Mouse (Mus musculus) intestine, embryonic 15.5 days (tissue): Measurements from ENCODE around the gene Slc35f6. TPM values are rescaled to one million over a fixed set of nuclear protein-coding genes. Genes with fewer than 3 reads are reported as not detected.
A peak's percentile ranks its signal among the peaks of the same experiment; 100 is the strongest.
"Not testable (repeated sequence)": the region's sequence is repeated elsewhere in the genome, so short reads cannot be mapped to it uniquely, and the experiment has no call there.

Source experiments
- ATAC-seq: fragments of 200-750 bp; cut with Nextera tagmentation; 2 replicates; pipeline ENCODE4 v1.8.0; 2017; ENCODE audit warnings: moderate TSS enrichment, moderate library complexity
- H3K27ac ChIP-seq: fragments of 300-500 bp; sonication (generic); 2 replicates; pipeline ENCODE4 v1.5.1; 2015; ENCODE audit warnings: mild to moderate bottlenecking, inconsistent platforms
- H3K27me3 ChIP-seq: fragments of 300-500 bp; sonication (generic); replicated peaks from 2 replicates; pipeline ENCODE4 v1.6.1; 2015; ENCODE audit warnings: inconsistent platforms
- H3K36me3 ChIP-seq: fragments of 300-500 bp; sonication (generic); 2 replicates; pipeline ENCODE4 v1.6.1; 2015; ENCODE audit warnings: inconsistent platforms
- H3K4me1 ChIP-seq: fragments of 300-500 bp; sonication (generic); replicated peaks from 2 replicates; pipeline ENCODE4 v1.6.1; 2015; ENCODE audit warnings: inconsistent platforms
- H3K4me2 ChIP-seq: fragments of 300-500 bp; sonication (generic); replicated peaks from 2 replicates; pipeline ENCODE4 v1.6.1; 2015; ENCODE audit warnings: mild to moderate bottlenecking, inconsistent platforms
- H3K4me3 ChIP-seq: fragments of 300-500 bp; sonication (generic); replicated peaks from 2 replicates; pipeline ENCODE4 v1.5.1; 2015; ENCODE audit warnings: inconsistent platforms
- H3K9ac ChIP-seq: fragments of 300-500 bp; sonication (generic); 2 replicates; pipeline ENCODE4 v1.6.1; 2015; ENCODE audit warnings: inconsistent platforms
- H3K9me3 ChIP-seq: fragments of 300-500 bp; sonication (generic); 2 replicates; pipeline ENCODE4 v1.6.1; 2016; ENCODE audit warnings: inconsistent platforms
- WGBS: fragments of 180-500 bp; shearing (Covaris S2); methylation state at CpG from one replicate; pipeline ENCODE4 v1.1.7; 2015; 5-methylcytosine and 5-hydroxymethylcytosine counted together
- polyA plus RNA-seq: library from polyadenylated mRNA; unstranded; fragments of >200 nt; fragmentation: Nextera tagmentation; extraction: Ambion mirVana; gene quantifications from 2 replicates; pipeline ENCODE4 v1.2.1, GENCODE M21; 2015

Slc35f6 gene
- polyA plus RNA-seq, 1 experiment from 2014 or later: 36.8 TPM

DNA sequence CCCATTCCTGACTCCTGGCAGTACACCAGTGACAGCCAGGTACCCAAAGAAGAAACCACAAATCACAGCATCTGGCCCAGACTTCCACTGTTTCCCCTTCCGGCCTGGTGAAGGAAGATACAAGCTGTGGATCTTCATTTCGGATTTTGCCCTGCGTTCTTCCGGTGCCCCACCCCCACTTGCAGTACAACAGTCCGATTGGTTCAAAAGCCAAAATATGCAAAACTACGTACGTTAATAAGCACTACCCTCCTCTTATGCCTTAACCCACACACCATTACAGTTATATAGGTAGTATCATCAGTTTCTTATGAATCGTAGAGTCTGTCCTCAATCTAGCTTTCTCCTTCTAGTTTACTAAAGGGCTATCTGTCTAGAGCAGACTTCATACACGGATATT lies 17.6 kb downstream of the Slc35f6 start:
- Histone ChIP-seq H3K4me1 (peaks cover 16% of the 10 kb centered on the region), H3K9ac (no peak overlapping the region), H3K36me3 (no peaks in the 10 kb centered on the region), H3K27me3 (no peaks in the 10 kb centered on the region), H3K9me3 (no peaks in the 10 kb centered on the region), H3K4me3 (no peak overlapping the region), H3K27ac (no peak overlapping the region), H3K4me2 (no peak overlapping the region)
- 90% methylated on average over 9 of the region's 9 CpGs for WGBS
- ATAC-seq: no peak

DNA sequence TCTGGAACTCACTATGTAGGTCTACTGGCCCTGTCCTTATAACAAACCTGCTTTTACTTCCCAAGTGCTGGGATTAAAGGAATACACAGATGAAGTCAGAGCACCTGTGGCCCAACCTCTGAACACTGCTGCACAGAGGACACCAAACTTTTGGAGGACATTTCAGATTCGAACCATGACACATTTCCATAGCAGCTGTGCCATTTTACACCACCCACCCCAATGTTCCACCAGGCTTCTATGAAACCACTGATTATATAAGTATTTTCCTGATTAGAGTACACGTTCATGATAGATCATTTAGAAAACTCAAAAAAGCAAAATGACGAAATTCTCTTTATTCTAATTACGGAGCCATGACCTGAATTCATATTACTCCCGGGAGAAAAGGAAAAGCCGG lies 18.2 kb downstream of the Slc35f6 start:
- Histone ChIP-seq H3K9ac (peak overlapping the region; percentile 54), H3K36me3 (no peaks in the 10 kb centered on the region), H3K27me3 (no peaks in the 10 kb centered on the region), H3K4me1 (peaks cover 16% of the 10 kb centered on the region), H3K4me3 (peak overlapping the region; percentile 81), H3K27ac (peak overlapping the region; percentile 67), H3K9me3 (no peaks in the 10 kb centered on the region), H3K4me2 (peak overlapping the region; percentile 59)
- no peak for ATAC-seq
- WGBS: 59% methylated on average over 6 of the region's 6 CpGs

DNA sequence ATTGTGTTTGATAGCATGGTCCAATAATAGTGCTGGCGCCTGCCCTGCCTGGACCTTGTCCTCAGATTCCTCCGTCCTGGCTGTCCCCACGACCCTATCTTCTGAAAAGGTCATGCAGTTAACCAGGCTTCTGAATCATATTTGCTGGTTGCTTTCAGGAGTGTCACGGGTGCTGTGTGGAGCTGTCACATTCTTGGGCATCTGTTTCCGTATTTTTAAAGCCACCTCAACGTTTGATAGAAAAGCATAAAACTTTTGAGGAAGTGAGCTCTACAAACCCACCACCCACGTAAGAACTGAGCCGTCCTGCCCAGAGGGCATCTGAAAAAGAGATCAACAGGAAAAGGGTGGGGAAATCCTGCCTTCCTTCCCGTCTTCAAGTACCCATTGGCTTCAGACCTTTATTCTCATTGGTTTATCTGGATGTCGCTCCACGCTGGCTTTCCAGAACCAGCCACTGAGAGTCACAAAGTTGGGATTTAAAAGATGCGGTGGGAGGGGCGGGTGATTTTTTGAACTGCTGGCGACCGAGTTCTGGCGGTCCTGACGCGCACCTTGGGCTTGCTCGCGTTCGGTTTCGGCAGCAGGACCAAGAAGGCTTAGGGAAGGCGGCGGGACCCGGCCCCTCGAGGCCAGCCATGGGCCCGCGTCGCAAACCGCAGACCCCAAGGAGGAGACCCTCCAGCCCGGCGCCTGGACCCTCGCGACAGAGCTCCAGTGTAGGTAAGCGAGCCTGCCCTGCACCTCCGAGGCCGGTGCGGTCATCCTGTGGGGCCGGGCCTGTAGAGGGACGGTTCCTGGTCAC lies 18.9 kb downstream of the Slc35f6 start, which contains the start of gene Cenpa:
TSS of gene Cenpa (plus strand) at position 387 of the 805 bp plus-strand sequence.
- Histone ChIP-seq H3K27me3 (no peaks in the 10 kb centered on the region), H3K4me1 (peaks cover 16% of the 10 kb centered on the region), H3K9ac (peak within 1 kb of the TSS; percentile 82), H3K4me2 (peak within 1 kb of the TSS; percentile 67), H3K27ac (peak within 1 kb of the TSS; percentile 81), H3K4me3 (peak within 1 kb of the TSS; percentile 81), H3K9me3 (no peaks in the 10 kb centered on the region), H3K36me3 (0 out of 2 replicates have a peak, but pooled peaks cover under 1% of the 10 kb centered on the region)
- under 1% methylated on average over 40 of the region's 40 CpGs for WGBS
- peak; percentile 97 for ATAC-seq

DNA sequence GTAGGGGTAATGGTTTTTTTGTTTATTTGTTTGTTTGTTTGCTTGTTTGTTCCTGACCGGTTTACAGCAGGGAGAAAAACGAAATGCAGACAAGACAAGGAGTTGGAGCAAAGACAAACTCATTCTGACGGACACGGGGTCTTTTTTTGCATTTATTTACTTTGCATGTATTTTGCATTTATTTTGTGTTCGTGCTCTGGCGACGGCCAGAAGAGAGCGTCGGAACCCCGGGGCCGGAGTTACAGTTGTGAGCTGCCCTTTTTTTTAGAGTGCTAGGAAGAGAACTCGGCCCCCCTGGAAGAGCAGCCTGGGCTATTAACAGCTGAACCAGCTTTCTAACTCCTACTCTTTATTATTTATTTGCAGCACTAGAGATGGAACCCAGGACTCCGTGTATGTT lies 19.5 kb downstream of the Slc35f6 start:
- Histone ChIP-seq H3K9ac (peak overlapping the region; percentile 82), H3K4me2 (peak overlapping the region; percentile 67), H3K27me3 (no peaks in the 10 kb centered on the region), H3K36me3 (peaks cover 4% of the 10 kb centered on the region), H3K9me3 (no peaks in the 10 kb centered on the region), H3K4me3 (peak overlapping the region; percentile 81), H3K27ac (peak overlapping the region; percentile 81), H3K4me1 (peaks cover 16% of the 10 kb centered on the region)
- ATAC-seq: no peak; the same call in 1 of the 2 replicates
- under 1% methylated on average over 13 of the region's 13 CpGs for WGBS

DNA sequence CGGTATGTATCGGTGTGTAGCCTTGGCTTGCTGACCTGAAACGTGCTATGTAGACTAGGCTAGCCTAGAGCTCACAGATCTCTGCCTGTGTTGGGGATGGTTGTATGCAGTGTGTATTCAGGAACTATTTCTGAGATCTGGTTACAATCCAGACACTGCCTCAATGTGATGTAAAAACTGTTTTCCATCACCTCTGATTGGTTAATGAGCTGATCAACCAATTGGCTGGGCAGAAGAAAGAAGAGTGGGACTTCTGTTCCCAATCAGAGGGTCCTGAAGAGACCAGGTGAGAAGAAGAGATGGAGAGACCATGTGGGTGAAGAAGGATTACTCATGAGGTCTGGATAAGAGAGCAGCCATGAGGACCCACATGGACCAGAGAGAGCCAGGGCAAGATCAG lies 20.0 kb downstream of the Slc35f6 start:
- H3K9ac ChIP-seq: peak overlapping the region; percentile 82
- H3K4me2 ChIP-seq: peak overlapping the region; percentile 67
- 6% methylated on average over 3 of the region's 3 CpGs for WGBS
- H3K36me3 ChIP-seq: peaks cover 9% of the 10 kb centered on the region
- peaks cover 16% of the 10 kb centered on the region for H3K4me1 ChIP-seq
- no peaks in the 10 kb centered on the region for H3K27me3 ChIP-seq
- no peak for ATAC-seq
- no peak overlapping the region; the same call in 1 of the 2 replicates for H3K27ac ChIP-seq
- H3K9me3 ChIP-seq: no peaks in the 10 kb centered on the region
- peak overlapping the region; percentile 81 for H3K4me3 ChIP-seq

DNA sequence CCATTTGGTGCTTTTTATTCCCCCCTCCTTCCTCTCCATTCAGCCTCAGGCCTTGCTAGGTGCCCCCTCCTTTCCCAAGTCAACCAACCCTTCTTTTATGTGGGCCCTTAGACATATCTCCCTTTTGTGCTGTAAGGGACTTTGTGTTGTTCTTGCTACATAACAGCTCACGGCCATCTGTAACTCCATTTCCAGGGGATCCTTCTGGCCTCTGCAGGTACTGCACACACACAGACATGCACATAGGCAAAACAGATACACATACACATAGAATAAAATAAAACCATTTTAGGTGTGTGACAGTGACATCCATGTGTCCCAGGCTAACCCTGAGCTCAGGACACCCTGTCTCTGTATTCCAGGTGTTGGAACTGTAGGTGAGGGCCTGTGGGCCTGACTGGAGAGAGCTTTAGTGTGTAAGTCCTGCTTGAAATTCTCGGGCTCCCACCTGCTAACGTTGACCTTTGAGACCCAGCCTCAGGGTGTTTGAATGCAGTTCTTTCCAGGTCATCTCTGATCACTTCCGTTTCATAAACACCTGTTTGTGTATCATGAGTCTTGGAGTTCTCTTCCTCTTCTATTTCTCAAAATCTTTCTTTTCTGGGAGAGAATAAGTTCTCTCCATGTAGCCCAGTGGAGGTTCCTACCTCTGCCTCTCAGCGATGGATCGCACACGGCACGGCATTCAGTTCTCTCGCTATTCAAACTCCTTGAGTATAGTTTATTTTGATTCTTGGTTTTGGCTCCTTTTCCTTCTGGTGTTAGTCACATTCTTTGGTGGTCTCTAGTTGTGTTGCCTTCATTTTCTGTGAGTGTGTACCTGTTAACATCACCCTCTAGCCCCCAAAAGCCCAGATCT lies 21.1 kb downstream of the Slc35f6 start:
- H3K9ac ChIP-seq: no peak overlapping the region
- no peak overlapping the region for H3K4me3 ChIP-seq
- no peaks in the 10 kb centered on the region for H3K27me3 ChIP-seq
- peaks cover 20% of the 10 kb centered on the region for H3K36me3 ChIP-seq
- no peak for ATAC-seq
- H3K4me2 ChIP-seq: peak overlapping the region; percentile 67
- no peak overlapping the region for H3K27ac ChIP-seq
- peaks cover 16% of the 10 kb centered on the region for H3K4me1 ChIP-seq
- WGBS: 88% methylated on average over 9 of the region's 9 CpGs
- no peaks in the 10 kb centered on the region for H3K9me3 ChIP-seq

DNA sequence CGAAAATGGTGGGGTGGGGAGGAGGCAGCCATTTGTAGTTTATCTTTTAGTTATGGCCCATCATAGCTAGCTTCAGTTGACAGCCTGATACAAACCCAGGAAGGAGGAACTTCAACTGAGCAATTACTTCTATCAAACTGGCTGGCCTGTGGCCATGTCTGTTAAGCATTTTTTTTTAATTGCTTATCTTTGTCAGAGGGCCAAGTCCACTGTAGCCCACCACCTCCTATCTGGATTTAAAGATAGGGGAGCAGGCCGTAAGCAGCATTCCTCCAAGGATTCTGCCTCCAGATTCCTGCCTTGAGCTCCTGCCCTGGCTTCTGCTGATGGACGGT lies 21.7 kb downstream of the Slc35f6 start:
- Histone ChIP-seq H3K4me1 (peaks cover 16% of the 10 kb centered on the region), H3K36me3 (peaks cover 20% of the 10 kb centered on the region), H3K9me3 (no peaks in the 10 kb centered on the region), H3K27ac (no peak overlapping the region), H3K4me3 (no peak overlapping the region), H3K9ac (no peak overlapping the region), H3K27me3 (no peaks in the 10 kb centered on the region), H3K4me2 (no peak overlapping the region)
- WGBS: 76% methylated on average over 3 of the region's 3 CpGs
- ATAC-seq: no peak

DNA sequence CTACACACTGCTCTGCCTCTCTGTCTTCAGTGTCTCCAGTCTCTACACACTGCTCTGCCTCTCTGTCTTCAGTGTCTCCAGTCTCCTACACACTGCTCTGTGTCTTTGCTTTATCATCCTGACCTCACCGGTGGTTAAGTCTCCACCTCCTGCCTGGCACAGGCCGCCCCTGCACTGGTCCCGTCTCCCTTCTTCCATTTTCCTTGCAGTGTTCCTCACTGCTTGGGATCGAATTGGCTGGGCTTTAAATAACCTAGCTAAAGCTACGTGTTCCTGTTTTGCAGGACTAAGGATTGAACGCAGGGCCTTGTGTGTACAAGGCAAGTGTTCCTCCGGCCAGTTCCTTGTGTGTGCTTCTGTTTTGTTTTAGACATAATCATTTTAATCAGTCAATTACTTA lies 22.4 kb downstream of the Slc35f6 start:
- Histone ChIP-seq H3K27ac (no peak overlapping the region), H3K4me1 (peaks cover 16% of the 10 kb centered on the region), H3K4me2 (no peak overlapping the region), H3K9me3 (no peaks in the 10 kb centered on the region), H3K9ac (no peak overlapping the region), H3K36me3 (peaks cover 24% of the 10 kb centered on the region), H3K27me3 (no peaks in the 10 kb centered on the region), H3K4me3 (no peak overlapping the region)
- ATAC-seq: no peak
- 84% methylated on average over 7 of the region's 7 CpGs for WGBS

DNA sequence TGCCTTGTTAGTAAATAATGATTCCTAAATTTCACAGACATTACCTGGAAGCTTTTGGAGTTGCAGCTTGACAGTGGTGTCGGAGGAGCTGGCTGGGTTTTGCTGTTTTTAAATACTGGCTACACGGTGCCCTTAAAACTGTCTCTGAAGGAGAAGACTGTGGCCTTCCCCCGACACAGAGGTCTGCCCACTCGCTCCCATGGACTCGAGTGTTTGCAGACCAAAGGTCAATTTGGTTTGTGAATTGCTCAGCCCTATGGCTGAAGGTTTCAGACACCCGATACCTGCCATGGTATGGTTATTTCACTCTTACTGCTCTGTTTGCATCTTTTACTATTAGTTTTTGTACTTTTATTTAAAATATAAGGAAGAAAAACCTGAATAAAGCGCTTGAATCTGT lies 26.3 kb downstream of the Slc35f6 start:
- Histone ChIP-seq H3K4me2 (no peak overlapping the region), H3K4me3 (no peak overlapping the region), H3K27me3 (no peaks in the 10 kb centered on the region), H3K9ac (no peak overlapping the region), H3K36me3 (peaks cover 36% of the 10 kb centered on the region), H3K27ac (no peak overlapping the region), H3K9me3 (no peaks in the 10 kb centered on the region), H3K4me1 (peaks cover 4% of the 10 kb centered on the region; the same call in 1 of the 2 replicates)
- ATAC-seq: no peak
- 57% methylated on average over 7 of the region's 7 CpGs for WGBS

DNA sequence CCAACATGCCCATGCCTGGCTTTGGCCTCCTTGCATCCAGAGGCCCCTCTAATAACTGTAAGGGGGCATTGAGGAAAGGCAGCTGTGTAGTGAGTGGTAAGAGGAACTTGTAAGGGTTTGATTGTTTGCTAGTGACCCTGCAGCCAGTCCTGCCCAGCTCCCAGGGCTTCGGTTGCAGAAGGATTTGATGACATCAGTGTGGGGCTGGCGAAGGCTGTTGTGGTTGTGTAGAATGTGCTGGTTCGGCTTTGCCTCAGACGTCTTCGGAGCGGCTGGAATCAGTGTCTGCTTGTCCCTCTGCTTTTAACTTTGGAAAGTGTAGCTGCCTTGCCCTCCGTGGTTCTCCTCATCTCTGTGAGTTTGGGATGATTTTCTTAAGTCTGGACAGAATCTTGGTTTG lies 29.1 kb downstream of the Slc35f6 start:
- H3K27me3 ChIP-seq: no peaks in the 10 kb centered on the region
- no peak overlapping the region for H3K27ac ChIP-seq
- H3K4me1 ChIP-seq: no peaks in the 10 kb centered on the region
- peaks cover 34% of the 10 kb centered on the region for H3K36me3 ChIP-seq
- no peak overlapping the region for H3K9ac ChIP-seq
- H3K9me3 ChIP-seq: no peaks in the 10 kb centered on the region
- no peak overlapping the region for H3K4me3 ChIP-seq
- WGBS: 80% methylated on average over 7 of the region's 7 CpGs
- no peak overlapping the region for H3K4me2 ChIP-seq
- ATAC-seq: no peak

DNA sequence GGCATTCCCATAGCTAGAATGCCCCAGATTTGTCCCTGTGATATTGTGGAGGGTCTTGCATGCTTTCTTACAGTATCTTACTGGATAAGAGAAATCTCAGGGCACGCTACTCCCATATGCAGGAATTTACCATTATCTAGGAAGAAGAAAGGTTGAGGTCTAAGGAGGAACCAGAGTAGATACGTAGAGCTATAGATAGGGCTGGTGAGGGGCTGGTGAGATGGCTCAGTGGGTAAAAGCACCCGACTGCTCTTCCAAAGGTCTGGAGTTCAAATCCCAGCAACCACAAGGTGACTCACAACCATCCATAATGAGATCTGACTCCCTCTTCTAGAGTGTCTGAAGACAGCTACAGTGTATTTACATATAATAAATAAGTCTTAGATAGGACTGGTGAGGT lies 30.3 kb downstream of the Slc35f6 start:
- not testable (repeated sequence) for ATAC-seq, H3K9me3 ChIP-seq, H3K27me3 ChIP-seq, H3K9ac ChIP-seq, H3K4me1 ChIP-seq, H3K27ac ChIP-seq, H3K4me2 ChIP-seq, H3K4me3 ChIP-seq
- H3K36me3 ChIP-seq: peaks cover 23% of the 10 kb centered on the region
- WGBS: 94% methylated on average over 3 of the region's 3 CpGs

DNA sequence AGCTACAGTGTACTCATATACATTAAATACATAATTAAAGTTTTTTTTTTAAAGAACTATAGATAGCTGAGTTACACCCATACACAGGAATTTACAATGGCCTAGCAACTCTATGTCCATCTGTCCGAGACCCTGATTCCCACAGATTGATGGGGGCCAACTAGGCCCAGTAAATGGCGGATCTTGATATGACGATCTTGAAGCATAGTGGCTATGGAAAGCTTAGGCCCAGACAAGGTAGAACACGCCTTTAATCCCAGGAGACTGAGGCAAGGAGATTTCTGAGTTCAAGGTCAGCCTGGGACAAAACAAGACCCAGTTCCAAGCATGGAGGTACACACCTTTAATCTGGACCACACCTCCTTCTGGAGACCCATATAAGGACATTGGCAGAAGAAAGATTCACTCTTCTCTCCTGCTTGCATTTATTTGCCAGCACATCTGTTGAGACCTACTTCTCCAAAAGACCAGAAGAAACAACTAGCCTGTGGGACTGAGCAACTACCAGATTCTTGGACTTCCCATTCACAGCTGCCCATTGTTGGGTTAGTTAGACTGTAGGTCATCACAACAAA lies 31.1 kb downstream of the Slc35f6 start:
- ATAC-seq: no peak

More for the DNA sequence above, 31.1 kb downstream of the Slc35f6 start:
- H3K4me1 ChIP-seq: no peaks in the 10 kb centered on the region
- no peaks in the 10 kb centered on the region for H3K9me3 ChIP-seq
- no peaks in the 10 kb centered on the region for H3K27me3 ChIP-seq
- H3K4me2 ChIP-seq: no peak overlapping the region
- WGBS: 95% methylated on average over 4 of the region's 4 CpGs
- no peak overlapping the region for H3K4me3 ChIP-seq
- H3K9ac ChIP-seq: no peak overlapping the region
- H3K36me3 ChIP-seq: peaks cover 16% of the 10 kb centered on the region
- no peak overlapping the region for H3K27ac ChIP-seq
